Mouse (Mus musculus): ENCODE data around the gene Ccdc151. TPM values are rescaled to one million over a fixed set of nuclear protein-coding genes. Genes with fewer than 3 reads are reported as not detected.

Ccdc151 gene
- polyA plus RNA-seq, 1 experiment from 2014 or later, result 1.2 TPM

GRCm38 (mm10) chr9:21961366-21961980 lies 41.0 kb downstream of the Ccdc151 start:
- DNase-seq (ENCODE audit: low spot score) (no peak), ATAC-seq (replicated peaks; ENCODE audit: low FRiP score, low read depth) (no peak)
- no peak overlapping the region for H3K27ac ChIP-seq
- peak overlapping the region; percentile 50; the same call in 1 of the 2 replicates for H3K9ac ChIP-seq (ENCODE audit: low read depth, low read length)
- H3K9me3 ChIP-seq (replicated peaks; ENCODE audit: low read length), result no peaks in the 10 kb centered on the region
- H3K36me3 ChIP-seq (ENCODE audit: insufficient read depth, low read length), result no peaks in the 10 kb centered on the region
- TF ChIP-seq CTCF (IDR thresholded peaks at IDR 0.05; ENCODE audit: low read depth), result no peak; the same call in 1 of the 2 replicates
- H3K27me3 ChIP-seq (ENCODE audit: insufficient read depth, low read length), result 0 out of 2 replicates have a peak, but pooled peaks cover 6% of the 10 kb centered on the region
- peaks cover 29% of the 10 kb centered on the region for H3K4me1 ChIP-seq (replicated peaks; ENCODE audit: insufficient read depth, low read length)
- peak overlapping the region; percentile 51 for H3K4me3 ChIP-seq (replicated peaks; ENCODE audit: low read depth, low read length)
- peak overlapping the region; percentile 89 for H3K4me2 ChIP-seq (ENCODE audit: low read length)
- under 1% methylated on average over 35 of the region's 35 CpGs for whole genome bisulfite sequencing

- TF ChIP-seq CTCF (IDR thresholded peaks at IDR 0.05; ENCODE audit: low read depth), result peak; percentile 53
- no peak overlapping the region for H3K9ac ChIP-seq (ENCODE audit: low read depth, low read length)
- H3K4me3 ChIP-seq (replicated peaks; ENCODE audit: low read depth, low read length), result peak overlapping the region; percentile 51; the same call in 1 of the 2 replicates
- ATAC-seq (replicated peaks; ENCODE audit: low FRiP score, low read depth) (0 out of 2 replicates have a peak, but pooled peaks have one; percentile 4), DNase-seq (ENCODE audit: low spot score) (peak; percentile 64)
- 8% methylated on average over 26 of the region's 26 CpGs for WGBS
- peak overlapping the region; percentile 89 for H3K4me2 ChIP-seq (ENCODE audit: low read length)
- peak overlapping the region; percentile 54 for H3K27ac ChIP-seq
- peaks cover 29% of the 10 kb centered on the region for H3K4me1 ChIP-seq (replicated peaks; ENCODE audit: insufficient read depth, low read length)
- H3K9me3 ChIP-seq (replicated peaks; ENCODE audit: low read length), result no peaks in the 10 kb centered on the region
- H3K27me3 ChIP-seq (ENCODE audit: insufficient read depth, low read length), result 0 out of 2 replicates have a peak, but pooled peaks cover 6% of the 10 kb centered on the region
- H3K36me3 ChIP-seq (ENCODE audit: insufficient read depth, low read length), result no peaks in the 10 kb centered on the region
Measured at GRCm38 (mm10) chr9:21960558-21961208, 41.8 kb downstream of the Ccdc151 start.

GRCm38 (mm10) chr9:21960135-21960534 lies 42.3 kb downstream of the Ccdc151 start:
- H3K27me3 ChIP-seq (ENCODE audit: insufficient read depth, low read length), result 0 out of 2 replicates have a peak, but pooled peaks cover 6% of the 10 kb centered on the region
- H3K27ac ChIP-seq, result peak overlapping the region; percentile 54
- no peaks in the 10 kb centered on the region for H3K9me3 ChIP-seq (replicated peaks; ENCODE audit: low read length)
- DNase-seq (ENCODE audit: low spot score) (peak; percentile 82), ATAC-seq (replicated peaks; ENCODE audit: low FRiP score, low read depth) (no peak)
- no peak overlapping the region for H3K4me3 ChIP-seq (replicated peaks; ENCODE audit: low read depth, low read length)
- peak overlapping the region; percentile 89 for H3K4me2 ChIP-seq (ENCODE audit: low read length)
- no peaks in the 10 kb centered on the region for H3K36me3 ChIP-seq (ENCODE audit: insufficient read depth, low read length)
- H3K4me1 ChIP-seq (replicated peaks; ENCODE audit: insufficient read depth, low read length), result peaks cover 29% of the 10 kb centered on the region
- no peak for TF ChIP-seq CTCF (IDR thresholded peaks at IDR 0.05; ENCODE audit: low read depth)
- WGBS, result 30% methylated on average over 9 of the region's 9 CpGs
- no peak overlapping the region for H3K9ac ChIP-seq (ENCODE audit: low read depth, low read length)

GRCm38 (mm10) chr9:21959244-21959643 lies 43.2 kb downstream of the Ccdc151 start:
- no peak for TF ChIP-seq CTCF (IDR thresholded peaks at IDR 0.05; ENCODE audit: low read depth)
- no peaks in the 10 kb centered on the region for H3K9me3 ChIP-seq (replicated peaks; ENCODE audit: low read length)
- WGBS, result 89% methylated on average over 7 of the region's 7 CpGs
- H3K27ac ChIP-seq, result 0 out of 2 replicates have a peak overlapping the region, but pooled peaks have one; percentile 54
- H3K9ac ChIP-seq (ENCODE audit: low read depth, low read length), result no peak overlapping the region
- 0 out of 2 replicates have a peak, but pooled peaks cover 6% of the 10 kb centered on the region for H3K27me3 ChIP-seq (ENCODE audit: insufficient read depth, low read length)
- no peaks in the 10 kb centered on the region for H3K36me3 ChIP-seq (ENCODE audit: insufficient read depth, low read length)
- H3K4me2 ChIP-seq (ENCODE audit: low read length), result no peak overlapping the region
- H3K4me3 ChIP-seq (replicated peaks; ENCODE audit: low read depth, low read length), result no peak overlapping the region
- H3K4me1 ChIP-seq (replicated peaks; ENCODE audit: insufficient read depth, low read length), result peaks cover 29% of the 10 kb centered on the region
- no peak for DNase-seq (ENCODE audit: low spot score)
- ATAC-seq (replicated peaks; ENCODE audit: low FRiP score, low read depth), result no peak

GRCm38 (mm10) chr9:21958372-21958771 lies 44.1 kb downstream of the Ccdc151 start:
- ATAC-seq (replicated peaks; ENCODE audit: low FRiP score, low read depth) (no peak), DNase-seq (ENCODE audit: low spot score) (no peak)
- no peak overlapping the region for H3K4me3 ChIP-seq (replicated peaks; ENCODE audit: low read depth, low read length)
- WGBS, result 78% methylated on average over 5 of the region's 5 CpGs
- TF ChIP-seq CTCF (IDR thresholded peaks at IDR 0.05; ENCODE audit: low read depth), result no peak
- no peak overlapping the region for H3K9ac ChIP-seq (ENCODE audit: low read depth, low read length)
- H3K27ac ChIP-seq, result no peak overlapping the region
- no peak overlapping the region for H3K4me2 ChIP-seq (ENCODE audit: low read length)
- peaks cover 29% of the 10 kb centered on the region for H3K4me1 ChIP-seq (replicated peaks; ENCODE audit: insufficient read depth, low read length)
- H3K27me3 ChIP-seq (ENCODE audit: insufficient read depth, low read length), result 0 out of 2 replicates have a peak, but pooled peaks cover 6% of the 10 kb centered on the region
- no peaks in the 10 kb centered on the region for H3K9me3 ChIP-seq (replicated peaks; ENCODE audit: low read length)
- no peaks in the 10 kb centered on the region for H3K36me3 ChIP-seq (ENCODE audit: insufficient read depth, low read length)

GRCm38 (mm10) chr9:21955570-21956281 lies 46.7 kb downstream of the Ccdc151 start, which contains the start of gene Swsap1:
Swsap1 (plus strand) TSS chr9:21955755.
- DNase-seq (ENCODE audit: low spot score) (peak; percentile 99), ATAC-seq (replicated peaks; ENCODE audit: low FRiP score, low read depth) (peak; percentile 97)
- under 1% methylated on average over 54 of the region's 54 CpGs for WGBS
- Histone ChIP-seq H3K9ac (ENCODE audit: low read depth, low read length) (peak within 1 kb of the TSS; percentile 67), H3K4me3 (replicated peaks; ENCODE audit: low read depth, low read length) (peak within 1 kb of the TSS; percentile 61), H3K4me2 (ENCODE audit: low read length) (peak within 1 kb of the TSS; percentile 70), H3K27me3 (ENCODE audit: insufficient read depth, low read length) (no peaks in the 10 kb centered on the region), H3K4me1 (replicated peaks; ENCODE audit: insufficient read depth, low read length) (peaks cover 6% of the 10 kb centered on the region), H3K36me3 (ENCODE audit: insufficient read depth, low read length) (no peaks in the 10 kb centered on the region), H3K9me3 (replicated peaks; ENCODE audit: low read length) (no peaks in the 10 kb centered on the region), H3K27ac (peak within 1 kb of the TSS; percentile 95)
- TF ChIP-seq CTCF (IDR thresholded peaks at IDR 0.05; ENCODE audit: low read depth), result no peak

Data from kidney, postnatal 0 days (tissue).